Mouse (Mus musculus): ENCODE results near the gene Nceh1. TPM values are rescaled to one million over a fixed set of nuclear protein-coding genes. Genes with fewer than 3 reads are reported as not detected.

The Nceh1 gene
- polyA plus RNA-seq, 1 experiment from 2014 or later = 5.4 TPM

GRCm38 (mm10) chr3:27193844-27194317 is 11.1 kb downstream of the Nceh1 start:
- Histone ChIP-seq H3K36me3 (no peaks in the 10 kb centered on the region), H3K27me3 (no peaks in the 10 kb centered on the region), H3K4me3 (replicated peaks) (no peak overlapping the region), H3K4me1 (no peaks in the 10 kb centered on the region), H3K9me3 (replicated peaks) (no peaks in the 10 kb centered on the region), H3K4me2 (replicated peaks) (no peak overlapping the region), H3K9ac (no peak overlapping the region), H3K27ac (replicated peaks) (no peak overlapping the region)
- no peak for ATAC-seq (ENCODE audit: insufficient number of reproducible peaks, low FRiP score, low TSS enrichment, low read depth)
- 26% methylated on average over 6 of the region's 6 CpGs for WGBS

DNA sequence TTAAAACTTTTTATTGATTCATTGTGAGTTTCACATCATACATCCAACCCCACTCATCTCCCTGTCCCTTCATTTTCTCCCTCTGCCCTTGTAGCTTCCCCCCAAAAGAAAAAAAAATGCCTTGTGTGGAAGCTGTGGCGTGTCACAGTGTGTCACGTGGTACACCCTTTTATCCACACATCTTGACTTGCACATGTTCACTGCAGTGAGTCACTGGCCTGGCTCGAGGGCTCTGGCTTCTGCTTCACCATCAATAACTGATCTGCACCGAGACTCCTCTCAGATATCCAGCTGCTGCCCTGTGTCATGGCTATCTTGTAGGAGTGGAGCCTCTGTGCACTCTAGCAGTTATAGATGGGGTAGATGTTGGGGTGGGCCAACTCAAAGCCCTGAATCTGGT is 12.4 kb downstream of the Nceh1 start:
- Histone ChIP-seq H3K4me1 (no peaks in the 10 kb centered on the region), H3K4me2 (replicated peaks) (no peak overlapping the region), H3K36me3 (no peaks in the 10 kb centered on the region), H3K9me3 (replicated peaks) (no peaks in the 10 kb centered on the region), H3K27me3 (no peaks in the 10 kb centered on the region), H3K4me3 (replicated peaks) (no peak overlapping the region), H3K27ac (replicated peaks) (no peak overlapping the region), H3K9ac (no peak overlapping the region)
- no peak for ATAC-seq (ENCODE audit: insufficient number of reproducible peaks, low FRiP score, low TSS enrichment, low read depth)
- 67% methylated on average over 4 of the region's 4 CpGs for WGBS

GRCm38 (mm10) chr3:27195573-27196227 is 12.9 kb downstream of the Nceh1 start:
- no peak for ATAC-seq (ENCODE audit: insufficient number of reproducible peaks, low FRiP score, low TSS enrichment, low read depth)

GRCm38 (mm10) chr3:27196529-27196928 is 13.8 kb downstream of the Nceh1 start:
- 78% methylated on average over 1 of the region's 1 CpGs for WGBS
- no peaks in the 10 kb centered on the region for H3K27me3 ChIP-seq

More at GRCm38 (mm10) chr3:27195573-27196227, 12.9 kb downstream of the Nceh1 start:
- Histone ChIP-seq H3K9ac (no peak overlapping the region), H3K27ac (replicated peaks) (no peak overlapping the region), H3K27me3 (no peaks in the 10 kb centered on the region), H3K9me3 (replicated peaks) (no peaks in the 10 kb centered on the region), H3K4me3 (replicated peaks) (no peak overlapping the region), H3K4me1 (no peaks in the 10 kb centered on the region), H3K36me3 (no peaks in the 10 kb centered on the region), H3K4me2 (replicated peaks) (no peak overlapping the region)
- 85% methylated on average over 8 of the region's 8 CpGs for WGBS

GRCm38 (mm10) chr3:27197816-27198215 is 15.1 kb downstream of the Nceh1 start:
- Histone ChIP-seq H3K4me3 (replicated peaks) (no peak overlapping the region), H3K9me3 (replicated peaks) (no peaks in the 10 kb centered on the region), H3K27ac (replicated peaks) (no peak overlapping the region), H3K36me3 (no peaks in the 10 kb centered on the region), H3K4me2 (replicated peaks) (no peak overlapping the region), H3K27me3 (no peaks in the 10 kb centered on the region), H3K4me1 (no peaks in the 10 kb centered on the region), H3K9ac (no peak overlapping the region)
- ATAC-seq (ENCODE audit: insufficient number of reproducible peaks, low FRiP score, low TSS enrichment, low read depth) = no peak
- 68% methylated on average over 5 of the region's 5 CpGs for WGBS

More at GRCm38 (mm10) chr3:27196529-27196928, 13.8 kb downstream of the Nceh1 start:
- no peak overlapping the region for H3K4me3 ChIP-seq (replicated peaks)
- no peak for ATAC-seq (ENCODE audit: insufficient number of reproducible peaks, low FRiP score, low TSS enrichment, low read depth)
- H3K36me3 ChIP-seq = no peaks in the 10 kb centered on the region
- no peaks in the 10 kb centered on the region for H3K4me1 ChIP-seq
- no peaks in the 10 kb centered on the region for H3K9me3 ChIP-seq (replicated peaks)
- no peak overlapping the region for H3K9ac ChIP-seq
- no peak overlapping the region for H3K4me2 ChIP-seq (replicated peaks)
- H3K27ac ChIP-seq (replicated peaks) = no peak overlapping the region

DNA sequence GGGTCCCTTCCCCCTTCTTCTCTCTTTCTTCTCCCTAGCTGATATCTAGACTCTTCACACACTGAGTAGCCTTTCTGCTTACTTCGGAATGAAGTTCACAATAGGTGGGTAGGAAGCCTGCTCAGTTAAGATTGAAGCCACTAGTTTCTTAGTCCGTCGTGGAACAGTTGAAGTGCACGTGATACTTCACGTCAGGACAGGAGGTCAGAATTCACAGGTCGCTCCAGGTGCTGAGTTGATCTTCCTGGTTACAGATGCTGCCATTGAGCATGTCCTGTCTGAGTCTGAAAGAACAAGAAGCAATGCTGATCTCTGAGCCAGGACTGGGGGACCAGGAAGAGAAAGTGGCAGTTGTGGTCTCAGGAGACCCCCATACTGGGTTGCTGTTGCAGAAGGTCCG is 16.4 kb downstream of the Nceh1 start:
- Histone ChIP-seq H3K9ac (no peak overlapping the region), H3K9me3 (replicated peaks) (no peaks in the 10 kb centered on the region), H3K27ac (replicated peaks) (no peak overlapping the region), H3K36me3 (no peaks in the 10 kb centered on the region), H3K4me2 (replicated peaks) (no peak overlapping the region), H3K4me1 (no peaks in the 10 kb centered on the region), H3K4me3 (replicated peaks) (no peak overlapping the region), H3K27me3 (no peaks in the 10 kb centered on the region)
- no peak for ATAC-seq (ENCODE audit: insufficient number of reproducible peaks, low FRiP score, low TSS enrichment, low read depth)
- WGBS = 84% methylated on average over 7 of the region's 7 CpGs

- no peaks in the 10 kb centered on the region for H3K27me3 ChIP-seq
- no peak overlapping the region for H3K9ac ChIP-seq
- ATAC-seq (ENCODE audit: insufficient number of reproducible peaks, low FRiP score, low TSS enrichment, low read depth) = no peak
These were observed 19.1 kb downstream of the Nceh1 start for GRCm38 (mm10) chr3:27201728-27202411.

DNA sequence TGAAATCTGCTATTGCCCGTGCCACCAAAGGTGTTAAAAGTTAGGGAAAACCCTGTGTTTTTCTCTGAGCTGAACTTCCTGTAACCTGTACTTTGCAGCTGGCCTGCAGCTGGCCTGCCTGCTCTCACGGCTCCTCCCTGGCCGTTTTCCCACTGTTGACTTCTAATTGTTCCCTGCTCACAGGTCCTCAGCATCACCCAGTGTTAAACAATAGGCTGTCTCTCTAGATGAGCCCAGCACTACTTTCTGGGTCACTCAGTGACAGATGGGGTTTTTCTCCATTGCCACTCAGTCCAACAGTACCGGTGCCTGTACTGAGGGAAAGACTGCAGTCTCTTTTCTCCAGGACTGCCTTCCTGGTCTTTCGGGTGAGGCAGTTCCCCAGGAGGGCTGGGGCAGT is 22.3 kb downstream of the Nceh1 start:
- no peak overlapping the region for H3K4me3 ChIP-seq (replicated peaks)
- WGBS = 32% methylated on average over 5 of the region's 5 CpGs
- H3K27ac ChIP-seq (replicated peaks) = no peak overlapping the region
- H3K4me2 ChIP-seq (replicated peaks) = no peak overlapping the region
- H3K27me3 ChIP-seq = no peaks in the 10 kb centered on the region
- no peaks in the 10 kb centered on the region for H3K36me3 ChIP-seq
- H3K4me1 ChIP-seq = peaks cover 11% of the 10 kb centered on the region; the same call in 1 of the 2 replicates
- ATAC-seq (ENCODE audit: insufficient number of reproducible peaks, low FRiP score, low TSS enrichment, low read depth) = no peak
- no peaks in the 10 kb centered on the region for H3K9me3 ChIP-seq (replicated peaks)
- H3K9ac ChIP-seq = no peak overlapping the region

More at GRCm38 (mm10) chr3:27201728-27202411, 19.1 kb downstream of the Nceh1 start:
- Histone ChIP-seq H3K36me3 (no peaks in the 10 kb centered on the region), H3K9me3 (replicated peaks) (no peaks in the 10 kb centered on the region), H3K4me3 (replicated peaks) (no peak overlapping the region), H3K27ac (replicated peaks) (no peak overlapping the region), H3K4me1 (peaks cover 11% of the 10 kb centered on the region; the same call in 1 of the 2 replicates), H3K4me2 (replicated peaks) (no peak overlapping the region)
- 87% methylated on average over 5 of the region's 5 CpGs for WGBS

DNA sequence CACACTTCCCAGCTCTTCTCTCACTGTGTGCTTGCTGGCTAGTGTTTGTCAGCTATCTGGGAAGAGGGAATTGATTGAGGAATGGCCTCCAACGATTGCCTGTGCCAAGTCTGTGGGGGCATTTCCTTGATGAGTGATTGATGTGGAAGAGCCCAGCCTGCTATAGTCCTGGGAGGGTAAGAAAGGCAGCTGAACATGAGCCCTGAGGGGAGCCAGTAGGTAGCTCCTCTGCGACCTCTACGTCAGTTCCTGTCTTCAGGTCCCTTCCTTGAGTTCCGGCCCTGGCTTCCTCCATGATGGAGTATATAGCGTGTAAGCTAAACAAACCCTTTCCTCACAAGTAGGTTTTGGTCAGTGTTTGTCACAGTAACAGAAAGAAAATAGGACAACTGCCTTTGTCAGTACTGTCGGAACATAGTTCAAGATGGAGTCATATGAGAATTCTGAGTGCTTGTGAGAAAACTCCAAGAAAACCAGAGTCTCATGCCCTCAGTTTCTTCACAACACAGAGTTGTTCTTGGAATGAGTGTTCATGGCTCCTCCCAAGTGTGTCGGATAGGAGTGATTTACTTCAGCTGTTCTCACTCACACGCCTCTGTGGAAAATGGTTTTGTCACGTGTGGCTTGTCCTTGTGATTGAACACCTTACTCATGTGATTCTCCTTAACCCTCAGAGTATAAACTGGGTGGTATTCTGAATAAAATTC is 22.9 kb downstream of the Nceh1 start:
- Histone ChIP-seq H3K4me3 (replicated peaks) (no peak overlapping the region), H3K27ac (replicated peaks) (no peak overlapping the region), H3K36me3 (no peaks in the 10 kb centered on the region), H3K4me2 (replicated peaks) (no peak overlapping the region), H3K27me3 (no peaks in the 10 kb centered on the region), H3K9me3 (replicated peaks) (no peaks in the 10 kb centered on the region), H3K9ac (no peak overlapping the region), H3K4me1 (peaks cover 11% of the 10 kb centered on the region; the same call in 1 of the 2 replicates)
- 63% methylated on average over 9 of the region's 9 CpGs for WGBS
- no peak for ATAC-seq (ENCODE audit: insufficient number of reproducible peaks, low FRiP score, low TSS enrichment, low read depth)

- no peaks in the 10 kb centered on the region for H3K27me3 ChIP-seq
- H3K4me1 ChIP-seq = peaks cover 11% of the 10 kb centered on the region; the same call in 1 of the 2 replicates
- no peak for ATAC-seq (ENCODE audit: insufficient number of reproducible peaks, low FRiP score, low TSS enrichment, low read depth)
- no peak overlapping the region for H3K4me3 ChIP-seq (replicated peaks)
- H3K9ac ChIP-seq = no peak overlapping the region
- H3K36me3 ChIP-seq = no peaks in the 10 kb centered on the region
- H3K9me3 ChIP-seq (replicated peaks) = no peaks in the 10 kb centered on the region
- 48% methylated on average over 4 of the region's 4 CpGs for WGBS
- no peak overlapping the region for H3K4me2 ChIP-seq (replicated peaks)
- no peak overlapping the region for H3K27ac ChIP-seq (replicated peaks)
These were observed 23.4 kb downstream of the Nceh1 start for GRCm38 (mm10) chr3:27206221-27206560.

DNA sequence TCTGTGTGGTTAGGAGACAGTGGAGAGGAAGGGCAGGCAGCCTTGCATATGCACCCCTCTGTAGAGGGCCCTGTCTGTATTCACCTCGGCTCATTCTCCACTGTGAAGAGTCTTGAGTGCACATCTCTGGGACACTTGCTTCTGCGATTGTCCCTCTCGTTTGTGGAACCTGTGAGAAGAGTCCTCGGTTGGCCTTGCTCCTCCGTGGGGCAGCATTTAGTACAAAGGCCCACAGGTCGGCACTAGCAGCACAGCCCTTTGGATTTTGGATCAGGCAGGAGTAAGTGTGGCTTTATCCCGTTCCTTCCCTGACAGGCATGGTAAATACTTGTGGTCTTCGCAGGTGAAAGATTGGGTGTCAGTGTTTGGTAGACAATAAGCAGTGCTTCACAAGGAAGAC is 23.8 kb downstream of the Nceh1 start:
- H3K4me3 ChIP-seq (replicated peaks) = no peak overlapping the region
- ATAC-seq (ENCODE audit: insufficient number of reproducible peaks, low FRiP score, low TSS enrichment, low read depth) = no peak
- H3K36me3 ChIP-seq = no peaks in the 10 kb centered on the region
- no peaks in the 10 kb centered on the region for H3K27me3 ChIP-seq
- WGBS = 83% methylated on average over 8 of the region's 8 CpGs
- no peak overlapping the region for H3K9ac ChIP-seq
- no peaks in the 10 kb centered on the region for H3K9me3 ChIP-seq (replicated peaks)
- H3K4me2 ChIP-seq (replicated peaks) = no peak overlapping the region
- no peak overlapping the region for H3K27ac ChIP-seq (replicated peaks)
- peaks cover 11% of the 10 kb centered on the region; the same call in 1 of the 2 replicates for H3K4me1 ChIP-seq

Measured in embryonic facial prominence, embryonic 15.5 days (tissue).